In the genomic region with DNA sequence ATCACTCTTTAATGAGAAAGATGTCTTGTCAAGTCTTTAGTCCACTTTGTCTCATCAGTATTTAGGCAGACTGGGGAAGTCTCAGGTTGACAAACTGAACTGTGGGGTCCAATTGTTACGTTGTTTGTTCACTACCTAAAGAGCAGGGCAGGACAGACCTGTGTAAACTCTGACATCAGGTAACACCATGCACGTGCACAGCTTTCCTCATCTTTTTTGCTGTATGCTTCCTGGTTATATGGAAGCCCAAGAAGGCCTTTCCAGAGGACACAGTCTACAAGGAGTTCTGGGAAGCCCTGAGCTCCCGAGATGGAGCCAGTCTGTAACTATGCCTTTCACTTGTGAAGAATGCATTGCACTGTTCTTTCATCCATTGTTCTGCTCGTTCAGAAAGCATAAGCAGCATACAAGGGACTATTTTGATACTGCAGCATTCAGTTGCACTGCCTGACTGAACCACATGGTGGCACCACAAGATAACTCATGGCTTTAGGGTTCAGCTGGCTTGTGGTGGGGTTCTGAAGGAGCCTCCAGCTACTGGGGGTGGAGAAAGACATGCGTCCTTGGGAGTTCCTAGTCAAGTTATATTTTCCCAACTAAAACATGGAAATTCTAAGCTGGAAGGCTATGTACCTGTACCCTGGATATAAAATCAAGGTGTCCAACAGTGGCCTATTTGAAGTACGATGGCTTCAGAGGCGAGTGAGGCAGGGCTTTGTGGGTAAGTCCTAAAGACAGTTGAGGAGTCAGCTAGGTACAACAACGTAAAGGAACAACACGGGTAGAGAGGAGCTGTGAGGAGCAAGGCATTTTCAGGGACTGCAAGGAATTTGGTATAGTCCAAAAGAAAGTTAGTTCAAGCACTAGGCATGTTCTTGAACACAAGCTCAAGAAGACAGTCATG, we compare ENCODE assay signal across 9 mouse cellular contexts. TPM values are rescaled to one million over a fixed set of nuclear protein-coding genes. Genes with fewer than 3 reads are reported as not detected.
A peak's percentile ranks its signal among the peaks of the same experiment; 100 is the strongest.
DNase-seq lines count a peak whose midpoint lies in the region; ATAC-seq and TF ChIP-seq lines count a peak whose summit lies in the region.
"Had no signal": no experiment of that assay in that cellular context is flagged by ENCODE, and none has a peak within 500 bp of the region (broad histone marks: within the 10 kb centered on the region; RNA-seq: fewer than 3 reads in every experiment).

No protein-coding gene starts in this region.

- H3K9ac ChIP-seq in liver, postnatal 0 days (replicated peaks): no peak overlapping the region

- TF ChIP-seq CTCF in cortical plate, adult 2 months (IDR thresholded peaks at IDR 0.05; ENCODE audit: extremely low read depth, insufficient read depth, low read length): peak; percentile 99
- TF ChIP-seq CTCF in liver, postnatal 0 days (IDR thresholded peaks at IDR 0.05; ENCODE audit: low read depth): peak; percentile 85

- H3K36me3 ChIP-seq in liver, postnatal 0 days (replicated peaks; ENCODE audit: insufficient read depth, low read length): peaks cover 10% of the 10 kb centered on the region

- TF ChIP-seq POLR2A in cortical plate, adult 2 months (IDR thresholded peaks at IDR 0.05; ENCODE audit: extremely low read depth, insufficient read depth, low read length): no peak

- no peaks in the 10 kb centered on the region for H3K4me1 ChIP-seq in cortical plate, adult 2 months (ENCODE audit: control insufficient read depth, insufficient read depth, low read length)
- no peaks in the 10 kb centered on the region for H3K4me1 ChIP-seq in liver, postnatal 0 days (ENCODE audit: insufficient read depth)

- no peak overlapping the region for H3K27ac ChIP-seq in cortical plate, adult 2 months (ENCODE audit: insufficient read depth, low read length)
- H3K27ac ChIP-seq in liver, postnatal 0 days (ENCODE audit: low read depth): no peak overlapping the region

- H3K9me3 ChIP-seq in liver, postnatal 0 days (ENCODE audit: low read length): no peaks in the 10 kb centered on the region

- H3K27me3 ChIP-seq in liver, postnatal 0 days (ENCODE audit: insufficient read depth, low read length): no peaks in the 10 kb centered on the region

- no peak for ATAC-seq in liver, postnatal 0 days

- no peak overlapping the region for H3K4me2 ChIP-seq in liver, postnatal 0 days (ENCODE audit: low read depth, low read length)

- no peak overlapping the region for H3K4me3 ChIP-seq in cortical plate, adult 2 months (ENCODE audit: insufficient read depth, low read length)
- no peak overlapping the region for H3K4me3 ChIP-seq in liver, postnatal 0 days (ENCODE audit: low read depth, low read length)

- peak; percentile 68 for DNase-seq in CD4-positive, CD25-positive, alpha-beta regulatory T cell, adult 2 months (ENCODE audit: low read depth, low spot score)
- peak; percentile 63 to 89 for DNase-seq in adrenal gland, adult (ENCODE audit: inconsistent age in 2 of 2, low spot score in 1 of 2)
- peak; percentile 66 for DNase-seq in gastrocnemius, postnatal 10 days
- DNase-seq in kidney, postnatal 14 days: peak; percentile 70
- DNase-seq in liver, postnatal 0 days: peak; percentile 60
- DNase-seq in ovary, postnatal 14 days (ENCODE audit: low spot score): peak; percentile 63
- DNase-seq in thymus, postnatal 25 days: peak; percentile 59

- WGBS in liver, postnatal 0 days (ENCODE audit: insufficient replicate concordance): 68% methylated on average over 9 of the region's 9 CpGs

- TF ChIP-seq EP300 in liver, postnatal 0 days (IDR thresholded peaks at IDR 0.05; ENCODE audit: low read depth): no peak

RNA-seq across cellular contexts. Expression of gene Alkbh3, which starts 25.1 kb away (rescaled TPM):
- 45.9 and 51.3 TPM in 2 replicates for polyA plus RNA-seq in cortical plate, adult 2 months (2012; rRNA removed)
- 10 to 100 TPM; 61.1 to 65.6 TPM for total RNA-seq in gastrocnemius, postnatal 10 days (2021)
- 24.8 and 28.9 TPM in 2 replicates for polyA plus RNA-seq in liver, postnatal 0 days (2015; fragmentation: Nextera tagmentation; extraction: Ambion mirVana)

RNA-seq across cellular contexts. Expression of gene Gm27027, which starts 39.5 kb away (rescaled TPM):
- polyA plus RNA-seq in cortical plate, adult 2 months (2012; rRNA removed): not detected in 2 replicates
- under 1 TPM in 1 of 2 experiments, not detected in 1; 0.54 TPM for total RNA-seq in gastrocnemius, postnatal 10 days (2021)
- polyA plus RNA-seq in liver, postnatal 0 days (2015; fragmentation: Nextera tagmentation; extraction: Ambion mirVana): not detected in 2 replicates
- polyA plus RNA-seq: heart, embryonic 16.5 days had no signal
